Mouse (Mus musculus) small intestine, adult 2 months (tissue): ENCODE results near the gene Olfr1393.

Source experiments
- CTCF ChIP-seq: fragments of 200-500 bp; IDR thresholded peaks from 2 replicates; pipeline ENCODE4 v1.5.1; 2012; ENCODE audit warnings: low read depth, mild to moderate bottlenecking, control low read depth, inconsistent platforms, low read length, moderate library complexity, mixed read lengths; ENCODE audit not compliant: insufficient replicate concordance, insufficient read length; ENCODE audit errors: extremely low read depth
- POLR2A ChIP-seq: fragments of 200-500 bp; IDR thresholded peaks from 2 replicates; pipeline ENCODE4 v1.6.1; 2012; ENCODE audit warnings: low read depth, mild to moderate bottlenecking, control low read depth, inconsistent platforms, low read length, moderate library complexity

DNA sequence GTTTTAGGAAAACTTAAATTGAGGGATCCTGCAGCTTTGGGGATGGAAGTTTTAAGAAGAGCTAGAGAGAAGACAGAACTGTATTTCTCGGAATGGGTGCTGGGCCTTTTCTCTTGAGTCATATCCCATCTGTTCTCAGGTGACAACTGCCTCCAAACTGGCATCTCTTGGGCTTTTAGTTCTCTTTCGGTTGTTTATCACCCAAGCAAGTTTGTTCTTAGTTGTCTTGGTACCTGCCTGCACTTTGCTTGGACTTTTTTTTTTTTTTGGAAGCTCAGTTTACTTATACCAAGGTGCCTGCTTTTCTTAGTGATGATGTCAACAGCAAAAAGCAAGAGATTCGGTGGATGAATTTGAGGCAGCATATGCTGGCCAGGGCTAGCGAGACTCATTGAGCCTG, 31.6 kb upstream of the Olfr1393 start:
- TF ChIP-seq POLR2A, result no peak
- no peak for TF ChIP-seq CTCF
